Mouse (Mus musculus) layer of hippocampus, postnatal 14 days (tissue): ENCODE data around the gene Dhx30. TPM values are rescaled to one million over a fixed set of nuclear protein-coding genes. Genes with fewer than 3 reads are reported as not detected.
"Not testable (repeated sequence)": the region's sequence is repeated elsewhere in the genome, so short reads cannot be mapped to it uniquely, and the experiment has no call there.

Experiments used
- DNase-seq, 2 experiments: peaks; one replicate each; pipeline ENCODE4 v3.0.0; 2021 to 2022; ENCODE audit warnings: low spot score in 2 of 2, mixed read lengths in 1 of 2
- long read RNA-seq, 2 experiments: library from polyadenylated mRNA; stranded (forward); transcript quantifications; one replicate each; pipeline ENCODE4 v2.0.0; 2021
- total RNA-seq, 2 experiments: library from RNA; stranded (reverse); gene quantifications; 2 replicates each; pipeline ENCODE4 v1.2.3; 2021

Dhx30 gene
- total RNA-seq = 100 to 1,000 TPM; 129 to 150 TPM
- long read RNA-seq, experiment 1, full-length matches to known transcripts = 54 of 90 reads
- long read RNA-seq, experiment 1, partial matches to known transcripts = 14 of 90 reads
- long read RNA-seq, experiment 1, other reads (novel, unspliced or antisense) = 22 of 90 reads
- long read RNA-seq, experiment 2, full-length matches to known transcripts = 62 of 116 reads
- long read RNA-seq, experiment 2, partial matches to known transcripts = 24 of 116 reads
- long read RNA-seq, experiment 2, other reads (novel, unspliced or antisense) = 30 of 116 reads

- DNase-seq = no peak
These were observed at the start of gene Dhx30 for GRCm38 (mm10) chr9:110117779-110118139. Dhx30 (minus strand) TSS chr9:110117830.

- DNase-seq = no peak
These were observed 45.4 kb upstream of the Dhx30 start for GRCm38 (mm10) chr9:110163071-110163470.

- DNase-seq = no peak
These were observed 44.8 kb upstream of the Dhx30 start for GRCm38 (mm10) chr9:110162441-110162840.

GRCm38 (mm10) chr9:110160486-110160885 lies 42.9 kb upstream of the Dhx30 start:
- DNase-seq = not testable (repeated sequence)

GRCm38 (mm10) chr9:110159036-110159435 lies 41.4 kb upstream of the Dhx30 start:
- peak in 1 of 2 experiments; percentile 29 for DNase-seq

- no peak for DNase-seq
These were observed 31.0 kb upstream of the Dhx30 start for GRCm38 (mm10) chr9:110148598-110148997.

- no peak for DNase-seq
These were observed 24.5 kb upstream of the Dhx30 start for GRCm38 (mm10) chr9:110142097-110142496.

- DNase-seq = no peak
These were observed 21.5 kb upstream of the Dhx30 start for GRCm38 (mm10) chr9:110139119-110139518.

- no peak for DNase-seq
These were observed 16.5 kb upstream of the Dhx30 start for GRCm38 (mm10) chr9:110134176-110134575.

- DNase-seq = no peak
These were observed 15.3 kb upstream of the Dhx30 start for GRCm38 (mm10) chr9:110132921-110133320.

- no peak for DNase-seq
These were observed 14.6 kb upstream of the Dhx30 start for GRCm38 (mm10) chr9:110132201-110132605.

- peak; percentile 98 to 99 for DNase-seq
These were observed 14.0 kb upstream of the Dhx30 start for GRCm38 (mm10) chr9:110131525-110132197.

GRCm38 (mm10) chr9:110130896-110131524 lies 13.4 kb upstream of the Dhx30 start:
- no peak for DNase-seq

- DNase-seq = not testable (repeated sequence)
These were observed 6.4 kb upstream of the Dhx30 start for GRCm38 (mm10) chr9:110124008-110124540.

- DNase-seq = no peak
These were observed 5.7 kb upstream of the Dhx30 start for GRCm38 (mm10) chr9:110123322-110123721.

- no peak for DNase-seq
These were observed 3.8 kb upstream of the Dhx30 start for GRCm38 (mm10) chr9:110121424-110121823.

GRCm38 (mm10) chr9:110118249-110118648 lies 619 bp upstream of the Dhx30 start:
- no peak for DNase-seq

GRCm38 (mm10) chr9:110116977-110117778 lies 452 bp downstream of the Dhx30 start, which contains the start of gene Smarcc1:
Smarcc1 (plus strand) TSS chr9:110117708.
- peak; percentile 92 to 94 for DNase-seq

GRCm38 (mm10) chr9:110116353-110116976 lies 1.2 kb downstream of the Dhx30 start:
- DNase-seq = no peak
